Mouse (Mus musculus): ENCODE measurements around the gene Hmces. TPM values are rescaled to one million over a fixed set of nuclear protein-coding genes. Genes with fewer than 3 reads are reported as not detected.

Gene Hmces
- 100 to 1,000 TPM in 1 of 2 experiments, 10 to 100 TPM in 1; 97.8 to 121 TPM for total RNA-seq (2023)

DNA sequence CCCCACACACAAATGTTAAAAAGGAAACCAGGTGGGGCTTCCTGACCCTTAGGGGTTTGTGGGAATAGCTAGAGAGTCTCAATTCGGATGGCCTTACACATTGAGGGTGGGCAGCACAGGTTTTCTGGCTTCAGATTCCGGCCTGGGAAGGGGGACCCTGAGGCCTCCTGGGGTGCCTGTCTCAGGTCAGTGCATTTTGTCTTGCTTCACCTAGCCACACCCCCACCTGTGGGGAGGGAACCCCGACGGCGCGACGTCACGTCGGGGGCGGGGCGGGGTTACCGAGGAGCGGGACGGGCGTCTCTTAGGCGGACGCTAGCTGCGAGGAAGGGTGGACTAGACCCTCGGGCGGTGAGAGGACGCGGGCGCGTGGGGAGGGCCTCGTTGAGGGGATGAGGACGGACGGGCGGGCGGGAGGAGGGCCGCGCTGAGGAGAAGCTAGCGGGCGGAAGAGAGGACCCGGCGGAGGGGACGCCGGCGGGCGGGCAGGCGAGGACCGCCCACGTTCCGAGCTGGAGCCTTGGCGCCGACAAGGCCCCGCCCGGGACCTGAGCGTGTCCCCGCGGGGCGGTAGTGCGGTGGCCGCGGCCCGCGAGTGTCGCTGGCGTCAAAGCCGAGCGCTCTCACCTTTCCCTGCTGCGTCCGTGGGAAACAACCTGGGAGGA is at the start of gene Hmces:
Gene Hmces, plus strand, starts transcription at position 275 of the 665 bp plus-strand sequence.

DNA sequence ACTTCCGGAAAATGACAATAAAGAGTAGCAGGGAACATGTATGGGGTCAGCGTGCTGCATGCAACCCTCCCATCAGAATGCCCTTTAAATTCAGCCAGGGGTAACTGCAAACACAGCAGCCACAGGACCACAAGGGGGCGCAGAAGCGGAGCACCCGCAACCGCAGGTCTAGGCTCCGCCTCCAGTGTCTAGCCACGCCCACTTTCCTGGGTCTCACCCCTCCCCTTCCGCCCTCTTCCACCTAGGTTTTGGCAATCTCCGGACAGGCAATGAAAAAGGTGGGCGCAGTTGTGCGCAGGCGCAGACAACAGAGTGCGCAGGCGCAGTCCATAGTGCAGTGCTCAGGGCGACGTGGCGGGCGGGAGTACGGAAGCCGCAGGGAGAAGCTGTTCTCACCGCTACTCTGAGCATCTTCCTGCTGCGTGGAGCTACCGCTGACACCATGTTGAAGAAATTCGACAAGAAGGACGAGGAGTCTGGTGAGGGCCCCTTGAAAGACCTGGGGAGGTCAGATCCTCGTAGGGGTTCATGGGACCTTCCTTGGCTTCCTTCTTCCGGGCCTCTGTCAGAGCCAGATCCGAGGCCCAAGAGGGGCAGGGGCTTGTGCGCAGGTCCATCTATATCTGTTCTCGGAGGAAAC is 26.0 kb upstream of the Hmces start, which contains the start of gene Copg1:
Gene Copg1, plus strand, starts transcription at position 221 of the 640 bp plus-strand sequence.

DNA sequence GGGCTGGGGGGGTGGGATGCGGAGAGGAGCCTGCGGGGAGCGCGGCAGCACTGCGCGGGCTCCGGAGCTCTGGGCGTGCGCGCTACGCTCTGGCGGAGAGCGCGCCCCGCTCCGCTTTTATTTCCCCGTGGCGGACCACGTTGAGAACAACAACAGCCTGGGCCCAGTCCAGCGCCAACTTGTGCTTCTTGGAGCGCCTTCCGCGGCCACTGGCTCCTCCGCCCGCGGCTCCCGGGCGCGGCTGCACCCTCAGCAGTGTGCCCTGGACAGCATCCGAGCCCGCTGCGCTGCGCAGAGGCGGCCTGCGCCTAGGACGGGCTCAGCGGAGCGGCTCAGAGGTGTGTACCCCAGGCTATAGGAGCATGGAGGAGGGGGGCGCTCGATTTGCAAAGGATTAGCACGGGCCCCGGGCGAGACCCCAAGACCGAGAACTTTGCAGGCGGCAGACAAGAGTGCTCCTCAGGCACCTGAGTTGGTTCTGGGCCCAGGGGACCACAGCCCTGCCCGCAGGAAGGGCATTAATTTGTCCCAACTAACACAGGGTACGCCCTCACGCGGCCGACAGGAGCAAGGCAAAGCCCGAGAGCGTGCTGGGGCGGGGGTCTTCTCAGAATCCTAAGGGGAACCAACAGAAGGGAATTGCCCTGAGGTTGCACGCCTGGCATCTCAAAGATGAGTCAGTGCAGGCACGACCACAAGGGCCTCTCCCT is 68.0 kb downstream of the Hmces start, which contains the start of gene H1fx:
Gene H1fx, minus strand, starts transcription at position 91 of the 710 bp plus-strand sequence.

Other genes with a start within 250 kb of the Hmces start
- 1 to 10 TPM; 7.0 to 7.1 TPM for gene Aplf, start 241.7 kb upstream of the Hmces start, total RNA-seq (2023)
- not detected for gene Efcc1, start 183.1 kb upstream of the Hmces start, total RNA-seq (2023)
- not detected for gene Gp9, start 135.9 kb upstream of the Hmces start, total RNA-seq (2023)
- gene Rab43, start 101.8 kb upstream of the Hmces start, total RNA-seq (2023): 10 to 100 TPM; 52.1 to 62.9 TPM
- gene Gm45140, start 78.1 kb upstream of the Hmces start, total RNA-seq (2023): 1 to 10 TPM; 2.7 to 4.4 TPM
- gene Isy1, start 75.1 kb upstream of the Hmces start, total RNA-seq (2023): 10 to 100 TPM; 93.5 to 99.4 TPM
- gene Cnbp, start 62.8 kb upstream of the Hmces start, total RNA-seq (2023): 100 to 1,000 TPM; 581 to 583 TPM
- 100 to 1,000 TPM; 149 to 152 TPM for gene Copg1, start 26.1 kb upstream of the Hmces start, total RNA-seq (2023)
- gene H1fx, start 67.7 kb downstream of the Hmces start, total RNA-seq (2023): 1 to 10 TPM in 1 of 2 experiments, under 1 TPM in 1; 0.77 to 1.7 TPM
- gene Rab7, start 131.3 kb downstream of the Hmces start, total RNA-seq (2023): 100 to 1,000 TPM; 162 to 168 TPM
- 100 to 1,000 TPM; 133 to 137 TPM for gene Rpn1, start 170.5 kb downstream of the Hmces start, total RNA-seq (2023)